Mouse (Mus musculus): ENCODE measurements around the gene Spns2. TPM values are rescaled to one million over a fixed set of nuclear protein-coding genes. Genes with fewer than 3 reads are reported as not detected.

Spns2 gene
- total RNA-seq, 1 experiment from 2014 or later, result 49.9 TPM

DNA sequence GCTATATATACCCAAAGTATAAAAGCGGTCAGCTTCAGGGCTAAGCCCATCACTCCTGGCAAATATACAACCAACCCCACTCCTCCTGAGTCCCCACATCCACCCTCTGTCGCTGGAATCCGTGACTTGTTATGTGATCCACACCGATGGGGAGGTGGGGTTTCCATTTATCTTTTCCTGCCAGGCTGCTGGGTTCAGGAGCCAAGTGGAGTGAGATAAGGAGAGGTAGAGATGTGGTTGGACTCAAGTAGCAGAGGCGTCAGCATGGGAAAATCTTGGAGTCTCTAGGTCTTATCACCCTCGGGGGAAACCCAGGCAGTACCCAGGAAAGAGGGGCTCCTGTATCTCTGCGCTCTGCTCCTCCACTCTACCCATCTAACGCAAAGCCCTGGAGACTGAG is 74.5 kb downstream of the Spns2 start:
- peak; percentile 52 for ATAC-seq (replicated peaks; ENCODE audit: low read depth, poor library complexity, severe bottlenecking)

DNA sequence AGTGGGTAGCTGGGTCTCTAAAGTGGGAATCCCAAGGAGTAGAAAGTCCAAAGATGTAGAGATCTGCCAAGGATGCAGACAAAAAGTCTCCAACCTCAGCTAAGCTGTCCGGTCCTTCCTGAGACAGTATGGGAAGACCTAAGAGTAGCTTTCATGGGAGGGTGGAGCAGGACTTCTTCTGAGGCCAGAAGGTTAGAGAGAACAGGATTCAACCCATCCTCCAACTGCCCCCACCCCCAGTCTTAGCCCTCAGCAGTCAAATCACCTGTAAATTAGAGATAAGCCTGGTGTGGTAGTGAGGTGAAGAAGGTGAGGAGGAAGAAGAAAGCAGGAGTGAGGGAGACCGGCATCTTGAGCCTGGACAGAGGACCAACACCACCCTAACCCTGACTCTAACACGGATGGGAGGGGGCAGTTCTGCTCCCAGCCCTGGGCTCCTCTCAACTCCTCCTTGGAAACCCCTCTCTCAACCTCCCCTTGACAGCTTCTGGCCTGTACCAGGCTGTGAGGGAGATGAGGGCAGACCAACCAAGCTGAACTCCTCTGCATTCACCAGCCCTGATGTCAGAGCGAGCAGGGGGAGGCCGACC is 76.0 kb downstream of the Spns2 start:
- ATAC-seq (replicated peaks; ENCODE audit: low read depth, poor library complexity, severe bottlenecking), result no peak

DNA sequence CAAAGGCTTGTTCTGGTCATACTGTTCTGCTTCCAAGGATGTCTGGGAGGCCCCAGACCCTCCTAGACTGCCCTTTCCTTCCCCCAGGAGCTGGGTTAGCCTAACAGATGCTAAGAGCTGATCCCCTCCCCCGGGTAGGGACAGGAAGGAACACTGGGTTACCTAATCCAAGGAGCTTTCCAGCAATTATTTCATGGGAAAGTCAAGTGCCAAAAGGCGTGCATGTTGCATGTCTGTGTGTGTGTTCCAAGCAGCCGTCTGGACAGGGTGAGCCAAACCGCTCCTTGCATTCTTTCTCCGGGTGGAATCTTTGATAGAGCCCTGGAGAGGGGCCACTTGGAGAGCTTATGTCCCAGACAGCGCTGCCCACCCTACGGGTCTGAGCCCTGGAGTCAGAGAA is 76.7 kb downstream of the Spns2 start:
- ATAC-seq (replicated peaks; ENCODE audit: low read depth, poor library complexity, severe bottlenecking), result no peak

DNA sequence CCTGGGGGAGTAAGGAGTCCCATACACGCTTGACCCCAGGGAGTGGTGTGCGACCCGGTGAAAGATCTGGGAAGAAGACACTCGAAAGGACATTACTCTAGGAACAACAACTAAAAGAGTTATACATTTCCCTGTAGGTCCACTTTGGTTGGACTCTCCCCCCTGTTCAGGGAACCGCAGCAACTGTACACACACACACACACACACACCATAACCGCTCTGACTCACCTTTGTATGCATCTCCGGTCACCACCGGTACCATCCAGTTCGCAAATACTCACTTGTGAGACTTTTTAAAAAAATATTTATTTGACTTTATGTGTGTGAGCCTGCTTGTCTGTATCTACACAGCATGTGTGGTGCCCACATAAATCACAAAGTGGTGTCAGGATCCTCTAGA is 77.8 kb downstream of the Spns2 start:
- ATAC-seq (replicated peaks; ENCODE audit: low read depth, poor library complexity, severe bottlenecking), result no peak

DNA sequence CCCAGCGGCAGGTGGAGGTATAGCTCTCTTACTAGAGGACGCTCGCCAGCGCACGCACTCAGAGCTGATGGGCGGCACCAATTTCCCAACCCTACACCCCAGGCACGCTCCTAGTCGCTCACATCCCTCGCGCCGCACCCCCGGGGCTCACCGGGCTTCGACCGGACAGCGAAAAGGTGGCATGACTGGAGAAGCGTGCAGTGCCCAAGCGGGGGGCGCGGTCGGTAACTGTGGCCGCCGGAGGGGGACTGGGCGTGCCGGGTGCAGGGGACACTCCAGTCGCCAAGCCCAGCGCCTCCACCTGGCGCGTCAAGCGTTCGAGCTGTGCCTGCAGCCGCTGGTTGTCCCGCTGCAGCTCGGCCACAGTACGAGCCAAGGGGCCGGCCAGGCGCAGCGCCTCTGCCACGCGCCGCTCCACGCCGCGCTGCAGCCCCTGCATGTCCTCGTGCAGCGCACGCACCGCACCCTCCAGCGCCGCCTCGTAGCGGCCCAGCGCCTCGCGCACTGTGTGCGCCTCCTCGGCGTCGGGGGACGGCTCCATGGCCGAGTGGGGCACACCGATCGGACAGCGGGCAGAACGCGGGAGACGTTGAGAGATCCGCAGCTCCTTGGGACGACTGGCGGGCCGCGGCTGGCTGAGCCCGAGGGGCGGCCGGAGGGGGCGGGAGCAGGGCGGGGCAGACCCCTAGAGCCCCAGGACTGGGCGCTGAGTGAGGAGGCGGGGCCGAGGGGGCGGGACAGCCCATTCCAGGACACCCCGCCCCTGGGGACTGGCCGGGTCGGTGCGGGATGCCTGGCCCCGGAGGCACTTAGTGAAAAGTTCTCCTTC is 78.4 kb downstream of the Spns2 start, which contains the start of gene Smtnl2:
TSS of gene Smtnl2 (minus strand) at position 621 of the 829 bp plus-strand sequence.
- peak; percentile 69 for ATAC-seq (replicated peaks; ENCODE audit: low read depth, poor library complexity, severe bottlenecking)

DNA sequence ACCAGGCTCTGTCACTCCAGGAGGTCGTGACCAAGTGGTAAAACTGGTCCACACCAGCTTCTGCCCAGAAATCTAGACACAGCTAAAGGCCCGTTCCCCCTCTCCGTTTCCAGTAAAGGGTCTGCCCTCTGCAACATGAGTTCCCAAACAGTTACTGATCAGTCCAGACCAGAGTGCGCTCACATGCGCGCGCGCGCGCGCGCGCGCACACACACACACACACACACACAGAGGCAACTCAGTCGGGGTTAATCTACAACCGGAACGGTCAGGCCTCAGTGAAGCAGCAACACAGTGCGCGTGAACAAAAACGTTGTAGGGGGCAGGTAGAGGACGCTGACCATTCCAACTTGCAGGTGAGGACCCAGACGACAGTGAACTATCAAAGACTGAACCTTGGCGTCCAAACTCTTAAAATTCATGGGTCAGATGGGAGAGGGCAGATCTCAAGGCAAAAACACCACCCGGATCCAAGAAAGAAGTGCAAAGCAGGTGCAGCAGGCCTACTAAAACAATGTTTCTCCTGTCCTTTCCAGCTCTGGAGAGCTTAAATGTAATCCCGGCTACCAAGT is 79.1 kb downstream of the Spns2 start:
- no peak for ATAC-seq (replicated peaks; ENCODE audit: low read depth, poor library complexity, severe bottlenecking)

DNA sequence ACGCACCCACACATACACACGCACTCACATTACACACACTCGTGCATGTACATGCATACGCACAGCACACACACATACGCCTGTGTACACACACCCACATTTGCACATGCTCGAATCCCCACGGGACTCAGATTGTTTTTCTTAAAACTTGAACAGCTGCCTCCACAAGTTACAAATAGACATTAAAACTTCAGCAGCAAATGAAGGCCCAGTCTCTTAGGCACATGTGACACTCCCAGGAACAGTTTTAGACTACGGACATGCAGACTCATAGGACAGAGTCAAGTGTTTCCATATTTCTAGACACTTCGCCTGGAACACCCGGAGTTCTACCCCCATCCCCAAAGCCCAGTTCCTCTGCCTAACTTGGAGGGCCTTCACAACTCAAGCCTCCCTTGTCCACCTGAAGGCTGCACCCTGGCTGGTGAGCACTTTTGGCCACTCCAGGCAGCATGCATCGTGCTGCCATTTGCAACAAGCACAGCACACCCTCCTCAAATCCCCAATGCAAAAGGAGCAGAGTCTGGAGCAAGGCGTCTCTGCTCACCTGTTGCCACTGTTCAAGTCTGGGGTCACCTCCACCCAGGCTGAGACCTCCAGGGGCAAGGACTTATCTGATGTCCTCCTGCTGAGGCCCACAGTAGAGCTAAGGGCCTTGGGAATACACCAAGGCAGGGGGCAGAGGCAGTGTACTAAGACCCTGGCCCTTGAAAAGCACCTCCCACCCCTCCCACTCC is 79.9 kb downstream of the Spns2 start:
- ATAC-seq (replicated peaks; ENCODE audit: low read depth, poor library complexity, severe bottlenecking), result no peak

DNA sequence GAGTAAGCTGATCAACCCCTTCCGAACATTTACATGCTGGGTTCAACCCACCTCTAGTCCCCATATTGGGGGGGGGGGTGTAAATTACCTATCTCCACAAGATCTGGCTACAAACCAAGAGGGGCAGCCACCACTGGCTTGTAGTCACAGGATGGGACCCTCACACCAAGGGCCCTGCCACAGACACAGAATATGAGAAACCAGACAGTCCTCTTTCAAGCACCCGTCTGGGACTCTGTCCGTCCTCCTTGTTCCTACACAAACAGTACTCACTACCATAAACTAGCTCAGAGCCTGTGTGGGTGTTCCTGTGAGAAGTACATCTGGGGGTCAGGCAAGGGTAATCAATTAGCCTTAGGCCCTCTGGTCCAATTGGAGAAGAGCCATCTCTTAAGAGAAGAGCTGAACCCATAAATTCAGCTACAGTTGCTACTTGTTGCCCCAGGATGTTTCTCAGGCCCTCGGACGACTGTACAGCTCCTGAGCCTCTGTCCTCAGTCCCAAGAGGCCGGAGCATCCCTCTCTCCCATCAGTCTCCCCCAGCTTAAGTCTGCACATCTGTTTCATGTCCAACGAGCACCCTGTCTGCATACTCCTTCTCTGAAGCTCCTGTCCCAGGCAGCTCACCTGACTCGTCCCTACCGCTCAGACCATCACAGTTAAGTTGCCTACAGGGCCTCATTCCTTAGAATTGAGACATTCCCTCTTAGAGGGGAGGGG is 81.1 kb downstream of the Spns2 start:
- no peak for ATAC-seq (replicated peaks; ENCODE audit: low read depth, poor library complexity, severe bottlenecking)

DNA sequence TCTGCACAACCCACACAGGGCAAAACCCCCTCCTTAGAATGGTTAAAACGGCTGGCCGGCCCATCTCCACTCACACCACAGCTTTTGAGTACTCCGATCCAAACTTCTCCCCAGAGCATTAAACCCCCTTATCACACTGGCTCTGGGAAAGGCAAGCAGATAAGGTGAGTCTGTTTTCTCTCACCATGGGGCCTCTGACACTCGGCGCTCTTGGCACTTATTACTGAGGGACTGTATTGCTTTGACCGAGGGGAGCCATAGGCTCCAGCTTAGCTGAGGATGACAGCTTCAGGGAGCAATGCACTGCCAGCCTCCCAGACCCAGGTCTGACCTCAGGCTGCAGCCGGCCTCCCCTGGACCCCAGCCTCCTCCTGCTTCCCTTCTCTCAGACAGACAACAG is 82.1 kb downstream of the Spns2 start:
- ATAC-seq (replicated peaks; ENCODE audit: low read depth, poor library complexity, severe bottlenecking), result no peak

DNA sequence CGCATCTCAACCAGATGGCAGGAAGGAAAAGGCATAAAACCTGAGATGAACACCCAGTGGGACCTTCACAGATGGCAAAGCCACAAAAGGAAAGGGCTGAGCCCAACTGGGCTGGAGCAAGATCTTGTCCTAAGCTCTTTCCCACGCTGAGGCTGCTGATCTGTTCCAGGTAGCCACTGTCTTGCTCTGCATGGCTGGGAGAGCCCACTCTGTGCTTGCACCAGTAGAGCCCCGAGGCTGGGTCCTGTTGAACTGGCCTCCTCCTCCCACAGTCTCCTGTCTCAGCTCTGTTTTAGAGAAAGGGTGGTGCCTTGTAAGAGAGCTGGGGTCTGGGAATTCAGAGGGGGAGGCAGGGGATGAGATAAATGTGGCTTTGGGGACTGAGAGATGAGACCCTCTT is 82.6 kb downstream of the Spns2 start:
- ATAC-seq (replicated peaks; ENCODE audit: low read depth, poor library complexity, severe bottlenecking), result no peak

DNA sequence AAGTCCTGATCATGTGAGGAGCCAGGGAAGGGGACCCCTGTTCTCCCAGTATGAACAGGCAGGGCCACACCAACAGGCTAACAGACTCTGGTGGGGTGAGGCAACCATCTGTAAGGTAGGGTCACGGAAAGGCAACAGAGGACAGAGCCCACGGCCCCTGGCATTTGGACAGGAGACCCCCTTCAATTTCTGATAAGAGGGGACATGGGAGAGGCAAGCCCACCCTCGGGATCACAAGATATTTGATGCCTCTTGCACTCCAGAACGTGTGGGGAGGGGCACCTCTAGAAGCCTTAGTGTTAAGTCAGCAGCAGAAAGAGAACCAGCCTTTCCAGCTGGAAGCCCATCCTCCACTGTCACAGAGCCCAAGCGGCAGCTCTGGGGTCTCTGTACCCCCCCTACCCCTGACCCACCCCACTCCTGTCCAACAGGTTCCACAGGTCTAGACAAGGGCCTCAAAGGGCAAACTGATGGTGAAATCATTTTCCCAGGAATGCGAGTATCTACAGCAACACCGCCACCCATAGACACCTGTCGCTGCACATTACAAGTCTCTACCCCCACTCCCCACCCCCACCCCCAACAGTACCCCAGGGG is 83.5 kb downstream of the Spns2 start:
- ATAC-seq (replicated peaks; ENCODE audit: low read depth, poor library complexity, severe bottlenecking), result no peak

DNA sequence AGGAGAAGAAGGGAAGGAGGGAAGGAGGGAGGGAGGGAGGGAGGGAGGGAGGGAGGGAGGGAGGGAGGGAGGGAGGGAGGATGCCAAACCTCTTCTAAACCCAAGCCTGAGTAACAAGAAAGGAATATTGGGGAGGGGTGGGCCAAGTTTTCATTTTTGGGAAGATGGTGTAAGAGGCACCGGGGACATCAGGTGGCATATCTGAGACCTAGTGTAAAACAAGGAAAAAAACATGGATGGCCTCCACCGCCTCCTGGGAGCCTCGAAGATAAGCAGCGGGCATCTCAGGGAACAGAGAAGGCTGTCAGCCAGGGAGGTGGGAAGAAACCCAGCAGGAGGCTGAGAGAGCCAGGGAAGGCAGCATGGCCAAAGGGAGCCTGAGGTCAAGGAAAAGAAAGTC is 84.2 kb downstream of the Spns2 start:
- ATAC-seq (replicated peaks; ENCODE audit: low read depth, poor library complexity, severe bottlenecking), result no peak

DNA sequence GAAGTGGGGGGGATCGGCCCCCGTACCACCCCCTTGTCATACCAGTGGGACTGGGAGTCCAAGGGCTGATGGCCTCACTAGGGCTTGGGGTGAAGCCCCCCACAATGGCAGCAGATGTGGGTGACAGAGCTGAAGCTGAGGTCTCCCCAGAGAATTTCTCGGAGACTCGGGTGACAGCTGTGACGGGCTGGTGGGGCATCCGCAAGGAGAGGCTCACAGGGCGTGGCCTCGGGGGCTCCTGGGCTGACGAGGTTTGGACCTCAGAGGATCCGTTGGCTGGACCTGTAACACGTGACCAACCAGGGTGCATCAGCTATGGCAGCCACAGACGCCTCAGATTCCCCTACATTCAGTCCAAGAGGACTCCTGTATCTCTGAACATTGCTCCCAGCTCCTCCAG is 86.7 kb downstream of the Spns2 start:
- ATAC-seq (replicated peaks; ENCODE audit: low read depth, poor library complexity, severe bottlenecking), result no peak

DNA sequence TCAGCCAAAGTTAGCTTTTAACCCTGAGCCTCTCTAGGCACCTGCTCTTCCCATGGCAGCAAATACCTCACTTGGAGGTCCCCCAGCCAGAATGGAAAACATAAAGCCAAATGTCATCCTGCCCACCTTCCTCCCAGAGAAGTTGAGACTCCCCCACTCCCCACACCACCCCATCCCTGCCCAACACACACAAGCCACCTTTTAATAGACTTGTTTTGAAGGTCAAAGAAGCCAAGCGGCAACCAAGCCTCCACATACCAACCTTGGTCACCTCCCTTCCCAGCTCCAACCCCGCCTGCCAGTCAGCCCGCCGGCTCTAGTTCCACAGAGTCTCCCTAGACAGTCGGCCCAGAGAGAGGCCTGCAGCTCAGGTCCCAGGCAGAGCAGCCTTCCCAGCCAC is 87.7 kb downstream of the Spns2 start:
- no peak for ATAC-seq (replicated peaks; ENCODE audit: low read depth, poor library complexity, severe bottlenecking)

Other genes starting within 250 kb of the Spns2 start
- gene Slc13a5, start 222.7 kb downstream of the Spns2 start, total RNA-seq (2017), result 0.34 TPM in 1 of 2 replicates, not detected in the other
- 12.7 and 14.6 TPM in 2 replicates for gene Xaf1, start 188.3 kb downstream of the Spns2 start, total RNA-seq (2017)
- gene Fbxo39, start 175.5 kb downstream of the Spns2 start, total RNA-seq (2017), result not detected in 2 replicates
- gene Tekt1, start 127.5 kb downstream of the Spns2 start, total RNA-seq (2017), result 0.18 TPM in 1 of 2 replicates, not detected in the other
- 0.23 TPM in 1 of 2 replicates, not detected in the other for gene Smtnl2, start 78.2 kb downstream of the Spns2 start, total RNA-seq (2017)
- gene Ggt6, start 54.4 kb downstream of the Spns2 start, total RNA-seq (2017), result not detected in 2 replicates
- 138 and 260 TPM in 2 replicates for gene Mybbp1a, start 48.5 kb downstream of the Spns2 start, total RNA-seq (2017)
- 20.5 and 29.3 TPM in 2 replicates for gene Spns3, start 60.6 kb upstream of the Spns2 start, total RNA-seq (2017)
- 37.2 and 41.3 TPM in 2 replicates for gene Ube2g1, start 117.4 kb upstream of the Spns2 start, total RNA-seq (2017)
- 32.6 and 38.1 TPM in 2 replicates for gene Ankfy1, start 200.1 kb upstream of the Spns2 start, total RNA-seq (2017)

All from common myeloid progenitor, adult 5-6 weeks (primary cell).